Mouse (Mus musculus): Measurements from ENCODE around the gene Tmem151a. TPM values are rescaled to one million over a fixed set of nuclear protein-coding genes. Genes with fewer than 3 reads are reported as not detected.

The Tmem151a gene
- total and polyA plus RNA-seq, 3 experiments = not detected

GRCm38 (mm10) chr19:5037678-5038571 is 47.4 kb downstream of the Tmem151a start:
- dilution Hi-C loops (cut with MboI; ENCODE audit: extremely low pct_ligation_motif_present, extremely low pct_unique_long_range_greater_than_20kb, low sequenced_read_pairs) = no loop called here
- Histone ChIP-seq H3K27ac (ENCODE audit: insufficient read depth, low read depth) (no peak overlapping the region), H3K4me1 (ENCODE audit: control insufficient read depth in 1 of 2, insufficient read depth in 2 of 2) (peaks cover 12 to 37% of the 10 kb centered on the region in 2 experiments), H3K27me3 (replicated peaks) (peaks cover 7% of the 10 kb centered on the region), H3K9me3 (replicated peaks; ENCODE audit: low read length) (no peaks in the 10 kb centered on the region), H3K4me3 (replicated peaks in 1 of 3; ENCODE audit: low read depth in 2 of 3, low read length in 2 of 3, poor library complexity in 1 of 3) (peak overlapping the region; percentile 69 to 86 (median 79)), H3K9ac (ENCODE audit: insufficient read depth, low read depth) (peak overlapping the region; percentile 62; the same call in 1 of the 2 replicates), H3K36me3 (replicated peaks in 1 of 2; ENCODE audit: control insufficient read depth in 1 of 2, insufficient read depth in 1 of 2, low read length in 1 of 2) (peaks cover 3 to 7% of the 10 kb centered on the region in 2 experiments), H3K4me2 (ENCODE audit: insufficient read depth, low read depth, poor library complexity, severe bottlenecking) (peak overlapping the region; percentile 82), H3K79me2 (replicated peaks; ENCODE audit: control insufficient read depth, extremely low read depth, insufficient read depth, poor library complexity, severe bottlenecking) (peaks cover 11% of the 10 kb centered on the region)
- in situ Hi-C loops (cut with MboI; ENCODE audit: low pct_ligation_motif_present, low pct_unique_long_range_greater_than_20kb, low sequenced_read_pairs) = no loop called here
- peak; percentile 87 for DNase-seq (ENCODE audit: extremely low read depth)
- TF ChIP-seq ZKSCAN1 (IDR thresholded peaks at IDR 0.05; ENCODE audit: borderline replicate concordance, low read depth, low read length) (no peak), IRF4 (IDR thresholded peaks at IDR 0.05; ENCODE audit: low read depth, low read length) (peak; percentile 13; the same call in 1 of the 2 replicates), TBP (conservative IDR thresholded peaks at IDR 0.05; ENCODE audit: low read depth, low read length) (peak; percentile 100), MAFK (IDR thresholded peaks at IDR 0.05; ENCODE audit: insufficient replicate concordance, low read length) (peak; percentile 93), ETS1 (conservative IDR thresholded peaks at IDR 0.05; ENCODE audit: low read depth, low read length) (no peak), ZNF384 (IDR thresholded peaks at IDR 0.05; ENCODE audit: low read depth, low read length) (no peak), CHD2 (IDR thresholded peaks at IDR 0.05; ENCODE audit: low read length) (peak; percentile 68; the same call in 1 of the 2 replicates), JUND (conservative IDR thresholded peaks at IDR 0.05; ENCODE audit: low read depth, low read length) (no peak), NRF1 (IDR thresholded peaks at IDR 0.05; ENCODE audit: low read depth, low read length) (peak; percentile 70), BHLHE40 (IDR thresholded peaks at IDR 0.05; ENCODE audit: low read depth, low read length) (peak; percentile 58), USF2 (conservative IDR thresholded peaks at IDR 0.05; ENCODE audit: low read depth, low read length) (no peak), PAX5 (IDR thresholded peaks at IDR 0.05; ENCODE audit: low read length) (no peak), EP300 (IDR thresholded peaks at IDR 0.05; ENCODE audit: low read length) (0 out of 2 replicates have a peak, but pooled peaks have one; percentile 14), MAZ (IDR thresholded peaks at IDR 0.05; ENCODE audit: low read depth, low read length) (no peak), ELF1 (IDR thresholded peaks at IDR 0.05; ENCODE audit: low read depth, low read length) (peak; percentile 98), KAT2A (IDR thresholded peaks at IDR 0.05; ENCODE audit: insufficient replicate concordance, low read length) (peak; percentile 74; the same call in 1 of the 2 replicates), MAX (IDR thresholded peaks at IDR 0.05; ENCODE audit: low read length) (no peak; the same call in 1 of the 2 replicates), MEF2A (IDR thresholded peaks at IDR 0.05; ENCODE audit: borderline replicate concordance, low read depth, low read length) (no peak), UBTF (IDR thresholded peaks at IDR 0.05; ENCODE audit: low read depth, low read length) (no peak), HCFC1 (IDR thresholded peaks at IDR 0.05; ENCODE audit: low read depth, low read length) (no peak), MXI1 (IDR thresholded peaks at IDR 0.05; ENCODE audit: low read depth, low read length) (0 out of 2 replicates have a peak, but pooled peaks have one; percentile 53), GABPA (IDR thresholded peaks at IDR 0.05; ENCODE audit: insufficient replicate concordance, low read depth, low read length) (no peak), E2F4 (IDR thresholded peaks at IDR 0.05; ENCODE audit: insufficient replicate concordance, low read depth, low read length) (0 out of 2 replicates have a peak, but pooled peaks have one; percentile 26)
